Mouse (Mus musculus) CH12.LX (cell line): ENCODE results near the gene Cdkn2aipnl. TPM values are rescaled to one million over a fixed set of nuclear protein-coding genes. Genes with fewer than 3 reads are reported as not detected.

Experiments
- DNase-seq: peaks from one replicate; pipeline ENCODE4 v3.0.0-alpha.2; 2013; ENCODE audit errors: extremely low read depth
- H3K27ac ChIP-seq: 2 replicates; pipeline ENCODE4 v1.5.1; 2012; ENCODE audit warnings: low read depth, mild to moderate bottlenecking, control low read depth, moderate library complexity; ENCODE audit not compliant: insufficient read depth
- H3K27me3 ChIP-seq: replicated peaks from 2 replicates; pipeline ENCODE3; 2012; ENCODE audit warnings: inconsistent platforms
- H3K36me3 ChIP-seq, 2 experiments: replicated peaks in 1 of 2; 2 replicates each; pipeline versions ENCODE3 to v1.6.1; 2012; ENCODE audit warnings: inconsistent platforms in 1 of 2, low read length in 1 of 2, mild to moderate bottlenecking in 1 of 2, mixed read lengths in 1 of 2, moderate library complexity in 1 of 2; ENCODE audit not compliant: control insufficient read depth in 1 of 2, insufficient read depth in 1 of 2
- H3K4me1 ChIP-seq, 2 experiments: 2 replicates each; pipeline ENCODE4 v1.6.1; 2012; ENCODE audit warnings: inconsistent platforms in 1 of 2, moderate library complexity in 1 of 2; ENCODE audit not compliant: insufficient read depth in 2 of 2, control insufficient read depth in 1 of 2
- H3K4me2 ChIP-seq: 2 replicates; pipeline ENCODE4 v1.6.1; 2012; ENCODE audit warnings: low read depth, mild to moderate bottlenecking, control low read depth; ENCODE audit not compliant: poor library complexity, insufficient read depth, severe bottlenecking
- H3K4me3 ChIP-seq, 3 experiments: fragments of 150-350 bp in 1 of 3; sonication (generic) in 1 of 3; replicated peaks in 1 of 3; 2 replicates each; pipeline versions ENCODE3 to v1.5.1; 2011 to 2012; ENCODE audit warnings: low read depth in 2 of 3, low read length in 2 of 3, mild to moderate bottlenecking in 2 of 3, moderate library complexity in 2 of 3, control low read depth in 1 of 3, improper control_type of control experiment in 1 of 3, inconsistent platforms in 1 of 3, mixed read lengths in 1 of 3; ENCODE audit not compliant: poor library complexity in 1 of 3
- H3K79me2 ChIP-seq: replicated peaks from 2 replicates; pipeline ENCODE4 v1.6.1; 2012; ENCODE audit warnings: mild to moderate bottlenecking, moderate library complexity; ENCODE audit not compliant: control insufficient read depth, poor library complexity, insufficient read depth, severe bottlenecking; ENCODE audit errors: extremely low read depth
- H3K9ac ChIP-seq: 2 replicates; pipeline ENCODE4 v1.6.1; 2012; ENCODE audit warnings: low read depth, mild to moderate bottlenecking, control low read depth, moderate library complexity; ENCODE audit not compliant: insufficient read depth
- H3K9me3 ChIP-seq: replicated peaks from 2 replicates; pipeline ENCODE3; 2012; ENCODE audit warnings: low read length, inconsistent platforms, mixed read lengths
- BHLHE40 ChIP-seq: IDR thresholded peaks from 2 replicates; pipeline ENCODE4 v1.6.1; 2011; ENCODE audit warnings: mild to moderate bottlenecking, low read depth, low read length, improper control_type of control experiment
- CHD1 ChIP-seq: IDR thresholded peaks from 2 replicates; pipeline ENCODE4 v1.6.1; 2012; ENCODE audit warnings: low read depth, low read length, improper control_type of control experiment, inconsistent platforms
- EP300 ChIP-seq: IDR thresholded peaks from 2 replicates; pipeline ENCODE4 v1.6.1; 2011; ENCODE audit warnings: low read length, improper control_type of control experiment
- ETS1 ChIP-seq: conservative IDR thresholded peaks from 2 replicates; pipeline ENCODE4 v1.6.1; 2012; ENCODE audit warnings: low read depth, mild to moderate bottlenecking, inconsistent platforms, low read length, improper control_type of control experiment, moderate library complexity
- HCFC1 ChIP-seq: IDR thresholded peaks from 2 replicates; pipeline ENCODE4 v1.6.1; 2012; ENCODE audit warnings: low read depth, mild to moderate bottlenecking, inconsistent platforms, low read length, improper control_type of control experiment
- IRF4 ChIP-seq: IDR thresholded peaks from 2 replicates; pipeline ENCODE4 v1.6.1; 2014; ENCODE audit warnings: low read depth, mild to moderate bottlenecking, inconsistent platforms, low read length, improper control_type of control experiment
- KAT2A ChIP-seq: IDR thresholded peaks from 2 replicates; pipeline ENCODE4 v1.6.1; 2012; ENCODE audit warnings: low read length, improper control_type of control experiment, inconsistent platforms; ENCODE audit not compliant: insufficient replicate concordance
- MAFK ChIP-seq: IDR thresholded peaks from 2 replicates; pipeline ENCODE4 v1.6.1; 2011; ENCODE audit warnings: low read length, improper control_type of control experiment; ENCODE audit not compliant: insufficient replicate concordance
- MAX ChIP-seq: IDR thresholded peaks from 2 replicates; pipeline ENCODE4 v1.6.1; 2011; ENCODE audit warnings: low read length, improper control_type of control experiment
- MEF2A ChIP-seq: IDR thresholded peaks from 2 replicates; pipeline ENCODE4 v1.6.1; 2014; ENCODE audit warnings: low read depth, mild to moderate bottlenecking, inconsistent platforms, low read length, improper control_type of control experiment, borderline replicate concordance
- MXI1 ChIP-seq: IDR thresholded peaks from 2 replicates; pipeline ENCODE4 v1.6.1; 2011; ENCODE audit warnings: mild to moderate bottlenecking, low read depth, low read length, improper control_type of control experiment
- NELFE ChIP-seq: IDR thresholded peaks from 2 replicates; pipeline ENCODE4 v1.6.1; 2011; ENCODE audit warnings: low read depth, low read length, improper control_type of control experiment
- NRF1 ChIP-seq: IDR thresholded peaks from 2 replicates; pipeline ENCODE4 v1.6.1; 2014; ENCODE audit warnings: low read depth, mild to moderate bottlenecking, inconsistent platforms, low read length, improper control_type of control experiment, moderate library complexity
- RAD21 ChIP-seq: IDR thresholded peaks from 2 replicates; pipeline ENCODE4 v1.6.1; 2011; ENCODE audit warnings: low read depth, mild to moderate bottlenecking, low read length, improper control_type of control experiment, moderate library complexity
- RCOR1 ChIP-seq: conservative IDR thresholded peaks from 2 replicates; pipeline ENCODE4 v1.6.1; 2012; ENCODE audit warnings: low read depth, mild to moderate bottlenecking, inconsistent platforms, low read length, improper control_type of control experiment
- SMC3 ChIP-seq: IDR thresholded peaks from 2 replicates; pipeline ENCODE4 v1.6.1; 2011; ENCODE audit warnings: low read depth, low read length, improper control_type of control experiment
- TBP ChIP-seq: conservative IDR thresholded peaks from 2 replicates; pipeline ENCODE4 v1.6.1; 2011; ENCODE audit warnings: low read depth, low read length, improper control_type of control experiment
- TCF12 ChIP-seq: IDR thresholded peaks from 2 replicates; pipeline ENCODE4 v1.6.1; 2014; ENCODE audit warnings: low read depth, mild to moderate bottlenecking, inconsistent platforms, low read length, improper control_type of control experiment
- UBTF ChIP-seq: IDR thresholded peaks from 2 replicates; pipeline ENCODE4 v1.6.1; 2012; ENCODE audit warnings: low read depth, mild to moderate bottlenecking, inconsistent platforms, low read length, improper control_type of control experiment, moderate library complexity
- USF1 ChIP-seq: IDR thresholded peaks from 2 replicates; pipeline ENCODE4 v1.6.1; 2014; ENCODE audit warnings: low read depth, mild to moderate bottlenecking, inconsistent platforms, low read length, improper control_type of control experiment
- USF2 ChIP-seq: conservative IDR thresholded peaks from 2 replicates; pipeline ENCODE4 v1.6.1; 2011; ENCODE audit warnings: low read depth, low read length, improper control_type of control experiment
- ZKSCAN1 ChIP-seq: IDR thresholded peaks from 2 replicates; pipeline ENCODE4 v1.6.1; 2012; ENCODE audit warnings: low read depth, inconsistent platforms, low read length, improper control_type of control experiment, borderline replicate concordance
- dilution Hi-C: fragments of 300-500 bp; cut with MboI; formaldehyde crosslinking; loops from 2 replicates; pipeline ENCODE4 v1.14.3; 2020; ENCODE audit warnings: low sequenced_read_pairs; ENCODE audit not compliant: extremely low pct_unique_long_range_greater_than_20kb, extremely low pct_ligation_motif_present
- in situ Hi-C: fragments of 300-500 bp; cut with MboI; formaldehyde crosslinking; loops from 3 replicates; pipeline ENCODE4 v1.14.3; 2019; ENCODE audit warnings: low sequenced_read_pairs, low pct_ligation_motif_present, low pct_unique_long_range_greater_than_20kb, mixed read lengths
- polyA plus RNA-seq: library from polyadenylated mRNA; unstranded; fragments of >175 nt; gene quantifications from 2 replicates; pipeline ENCODE4 v1.2.1, GENCODE M21; 2012; ENCODE audit warnings: low read depth; ENCODE audit not compliant: insufficient read length
- total RNA-seq, 2 experiments: library from RNA; depleted of rRNA; stranded (reverse); fragments of 300-350 nt in 1 of 2; fragments of >200 nt in 1 of 2; gene quantifications; 2 replicates each; pipeline ENCODE4 v1.2.3; 2012 to 2014

Cdkn2aipnl gene
- total and polyA plus RNA-seq, 3 experiments = 170 to 256 (median 200) TPM

DNA sequence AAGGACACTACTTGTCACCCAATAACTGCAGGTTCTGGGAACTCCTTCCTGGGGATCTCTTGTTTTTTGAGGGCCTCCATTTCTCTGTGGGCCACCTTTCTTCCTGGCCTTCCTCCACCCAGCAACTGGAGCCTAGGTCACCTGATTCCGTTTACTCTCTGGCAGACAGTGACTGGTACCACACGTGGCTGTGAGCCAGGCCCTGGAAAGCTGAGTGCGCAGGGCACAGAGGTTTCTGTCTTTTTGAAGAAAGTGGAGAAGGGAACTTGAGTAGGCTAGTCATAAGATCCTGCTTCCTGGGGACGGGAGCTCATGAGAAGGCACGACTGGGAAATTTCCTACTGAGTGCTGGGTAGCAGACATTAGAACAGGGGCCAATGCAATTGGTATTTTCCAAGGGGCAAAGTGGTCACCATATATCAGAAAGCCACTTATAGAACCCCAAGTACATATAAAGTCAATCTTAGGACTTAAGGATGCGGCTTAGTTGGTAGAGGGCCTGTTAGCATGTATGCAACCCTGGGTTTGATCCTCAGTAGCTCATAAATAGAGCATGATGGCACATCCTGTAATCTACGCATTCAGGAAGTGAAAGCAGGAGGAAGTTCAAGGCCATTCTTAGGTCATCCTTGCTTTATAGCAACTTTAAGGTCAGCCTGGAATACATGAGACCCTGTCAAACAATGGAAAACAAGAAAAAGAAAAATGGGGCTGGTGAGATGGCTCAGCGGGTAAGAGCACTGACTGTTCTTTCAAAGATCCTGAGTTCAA lies 45.9 kb upstream of the Cdkn2aipnl start:
- H3K4me2 ChIP-seq = no peak overlapping the region
- no peaks in the 10 kb centered on the region for H3K36me3 ChIP-seq
- dilution Hi-C loops = no loop called here
- no peaks in the 10 kb centered on the region for H3K79me2 ChIP-seq
- H3K27ac ChIP-seq = no peak overlapping the region
- H3K27me3 ChIP-seq = peaks cover 1% of the 10 kb centered on the region
- peaks cover 11% of the 10 kb centered on the region for H3K9me3 ChIP-seq
- H3K9ac ChIP-seq = no peak overlapping the region
- H3K4me1 ChIP-seq = peaks cover 17 to 23% of the 10 kb centered on the region in 2 experiments
- no peak overlapping the region for H3K4me3 ChIP-seq
- in situ Hi-C loops = no loop called here
- DNase-seq = no peak
- TF ChIP-seq TCF12 = no peak
- no peak for TF ChIP-seq HCFC1
- TF ChIP-seq USF1 = no peak
- no peak for TF ChIP-seq RCOR1
- peak; percentile 60; the same call in 1 of the 2 replicates for TF ChIP-seq MEF2A
- TF ChIP-seq, all 38 proteins: peak for 1

DNA sequence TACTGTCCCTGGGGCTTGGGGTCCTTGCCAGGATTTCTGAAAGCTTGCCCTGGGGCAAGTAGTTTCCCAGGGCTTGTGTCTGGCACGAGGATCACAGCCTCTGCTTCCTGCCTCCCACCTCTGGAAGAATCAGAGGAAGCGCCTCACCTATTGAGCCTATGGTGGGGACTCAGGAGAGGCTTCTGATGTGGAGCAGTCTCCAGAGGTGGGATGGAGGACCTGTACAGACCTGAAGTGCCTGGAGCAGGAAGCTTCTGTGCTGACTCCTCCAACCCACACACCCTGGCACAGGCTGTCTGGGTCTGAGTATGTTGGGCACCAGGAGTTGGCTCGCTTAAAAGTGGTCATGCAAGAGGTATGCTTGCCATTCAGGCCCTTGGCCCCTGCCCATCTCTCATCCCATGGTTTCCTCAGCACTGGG lies 45.0 kb upstream of the Cdkn2aipnl start:
- Histone ChIP-seq H3K27me3 (peaks cover 1% of the 10 kb centered on the region), H3K9ac (no peak overlapping the region)
- DNase-seq = no peak
- no peak for TF ChIP-seq EP300
- no peak for TF ChIP-seq RCOR1
- TF ChIP-seq MAFK = no peak
- TF ChIP-seq MXI1 = no peak
- TF ChIP-seq IRF4 = no peak
- TF ChIP-seq SMC3 = no peak
- no peak for TF ChIP-seq USF2
- no peak for TF ChIP-seq NELFE
- TF ChIP-seq RAD21 = no peak
- TF ChIP-seq NRF1 = no peak
- TF ChIP-seq TCF12 = no peak
- no peak for TF ChIP-seq TBP
- no peak for TF ChIP-seq UBTF
- no peak for TF ChIP-seq BHLHE40
- TF ChIP-seq KAT2A = no peak
- TF ChIP-seq HCFC1 = no peak
- no peak for TF ChIP-seq CHD1
- TF ChIP-seq ZKSCAN1 = no peak
- no peak for TF ChIP-seq MAX
- no peak for TF ChIP-seq ETS1
- TF ChIP-seq, all 38 proteins: peak for 0
- in situ Hi-C loops = no loop called here
- Histone ChIP-seq H3K4me3 (no peak overlapping the region), H3K9me3 (peaks cover 11% of the 10 kb centered on the region), H3K4me2 (no peak overlapping the region), H3K79me2 (no peaks in the 10 kb centered on the region), H3K27ac (no peak overlapping the region), H3K4me1 (peaks cover 18 to 21% of the 10 kb centered on the region in 2 experiments), H3K36me3 (no peaks in the 10 kb centered on the region)
- dilution Hi-C loops = no loop called here
